Mouse (Mus musculus): ENCODE measurements around the gene Fam19a1.

Gene Fam19a1

DNA sequence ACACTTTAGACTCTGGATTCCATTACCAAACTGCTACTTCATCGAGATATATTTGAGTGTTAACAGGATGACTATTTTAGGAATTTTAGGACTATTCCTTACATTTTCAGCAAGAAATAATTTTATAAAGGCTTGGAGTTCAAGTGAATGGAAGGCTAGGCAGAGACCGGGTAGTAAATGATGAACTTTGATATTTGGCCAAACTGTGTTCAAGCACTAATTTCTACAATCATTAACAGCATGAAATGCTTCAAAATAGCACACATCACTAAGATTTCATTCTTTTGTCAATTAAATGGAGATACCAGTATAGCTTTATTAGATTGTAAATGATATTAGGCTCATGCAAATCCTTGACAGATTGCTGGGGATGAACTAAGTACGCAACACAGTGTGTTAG lies 329.0 kb downstream of the Fam19a1 start:
- DNase-seq: no peak

DNA sequence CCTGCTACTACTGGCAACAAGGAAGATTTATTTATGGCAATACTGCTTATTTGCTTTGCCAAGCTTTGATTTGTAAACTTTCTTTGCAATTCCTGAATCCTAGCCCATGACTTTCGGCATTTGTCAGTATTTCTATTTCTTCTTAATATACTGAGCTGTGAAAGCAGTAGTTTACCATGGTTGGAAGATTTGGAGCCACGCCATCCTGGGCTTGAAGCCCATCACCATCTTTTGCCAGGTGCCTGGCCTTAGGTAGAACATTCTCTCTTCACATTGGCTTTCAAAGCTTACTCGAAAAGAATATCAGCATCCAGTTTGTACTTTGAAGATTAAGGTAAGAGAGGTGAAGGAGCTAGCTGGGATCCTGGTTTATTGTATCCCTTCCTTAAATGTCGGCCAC lies 334.5 kb downstream of the Fam19a1 start:
- no peak for DNase-seq

DNA sequence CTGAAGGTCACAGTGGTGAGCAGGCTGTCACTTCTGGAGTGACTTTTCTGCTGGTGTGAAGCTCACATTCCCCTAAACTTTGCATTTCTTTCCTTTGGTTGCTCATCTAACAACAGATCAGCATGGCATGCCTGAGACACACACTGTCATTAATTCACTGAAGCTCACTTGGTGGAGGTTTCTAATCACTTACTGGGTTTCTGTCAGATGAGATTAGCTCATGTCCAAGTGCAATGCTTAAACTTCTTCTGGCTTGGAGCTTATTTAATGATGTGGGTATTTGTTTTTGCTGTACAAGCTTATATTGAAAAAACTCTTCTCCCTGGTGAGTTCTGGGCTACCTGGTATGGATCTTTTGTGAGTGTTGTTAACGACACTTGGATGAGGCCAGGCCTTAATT lies 343.3 kb downstream of the Fam19a1 start:
- DNase-seq: no peak

DNA sequence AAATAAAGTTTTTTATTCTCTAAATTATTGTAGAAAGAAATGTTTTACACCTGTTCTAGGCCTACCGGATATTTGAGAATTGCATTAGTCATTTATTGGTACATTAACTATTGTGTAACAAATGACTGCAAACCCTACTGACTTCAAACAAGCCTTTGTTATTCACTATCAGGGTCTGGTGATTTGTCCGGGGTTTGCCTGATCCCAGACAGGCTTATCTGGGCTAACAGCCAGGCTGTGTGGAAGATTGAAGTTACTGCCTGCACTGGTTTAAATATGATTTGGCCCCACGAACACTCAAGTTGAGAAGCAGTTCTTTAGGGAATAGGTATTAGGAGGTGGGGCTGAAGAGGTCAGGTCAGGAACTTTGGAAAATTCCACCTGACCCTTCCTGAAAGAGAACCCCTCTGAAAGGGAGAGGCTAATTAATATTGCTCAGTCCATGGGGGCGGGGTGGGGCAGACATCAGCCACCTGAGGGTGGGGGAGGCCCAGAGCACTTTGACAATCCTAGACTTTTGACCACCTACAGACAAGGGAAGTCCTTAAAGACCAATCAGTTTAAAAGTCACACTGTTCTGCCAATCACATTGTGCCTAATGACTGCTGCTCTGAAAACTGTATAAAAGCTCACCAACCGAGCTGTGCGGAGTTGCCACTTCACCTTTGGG lies 344.8 kb downstream of the Fam19a1 start:
- no peak for DNase-seq

DNA sequence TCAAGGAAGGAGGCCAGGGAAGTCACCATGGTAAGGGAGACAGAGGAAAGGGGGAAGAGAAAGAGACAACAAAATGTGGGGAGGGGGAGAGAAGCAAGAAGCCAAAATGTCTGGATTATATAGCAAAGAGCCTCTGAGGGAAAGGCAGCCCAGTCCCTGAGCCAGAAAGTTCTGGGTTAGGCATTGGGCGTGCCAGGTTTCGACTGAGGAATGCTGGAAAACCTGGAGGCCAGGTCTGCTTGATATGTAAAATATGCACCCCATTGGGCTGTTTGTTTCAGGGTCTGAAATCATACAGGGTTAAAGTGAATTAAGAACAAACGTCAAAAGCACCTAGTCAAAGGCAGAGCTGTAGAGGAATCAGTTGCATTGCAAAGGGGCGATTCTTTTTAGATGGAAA lies 346.1 kb downstream of the Fam19a1 start:
- no peak for DNase-seq

DNA sequence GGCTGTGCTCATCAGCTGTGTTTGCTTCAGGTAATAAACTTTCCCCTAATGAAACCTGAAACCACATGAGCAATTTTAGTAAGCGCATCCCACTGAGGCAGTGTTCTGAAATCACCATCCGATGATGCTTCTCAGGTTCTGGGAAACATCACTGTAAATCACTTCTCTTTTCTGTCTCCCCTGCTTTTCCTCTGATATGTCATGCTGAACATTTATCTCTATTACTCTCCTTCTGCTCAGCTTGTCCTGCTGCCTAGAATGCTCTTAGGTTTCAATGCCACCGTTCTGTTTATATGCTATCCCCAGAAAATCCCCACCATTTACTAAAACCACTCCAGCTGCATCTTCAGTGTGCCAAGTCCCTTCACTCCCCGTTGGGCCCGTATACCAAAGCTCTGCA lies 386.5 kb downstream of the Fam19a1 start:
- DNase-seq: no peak

DNA sequence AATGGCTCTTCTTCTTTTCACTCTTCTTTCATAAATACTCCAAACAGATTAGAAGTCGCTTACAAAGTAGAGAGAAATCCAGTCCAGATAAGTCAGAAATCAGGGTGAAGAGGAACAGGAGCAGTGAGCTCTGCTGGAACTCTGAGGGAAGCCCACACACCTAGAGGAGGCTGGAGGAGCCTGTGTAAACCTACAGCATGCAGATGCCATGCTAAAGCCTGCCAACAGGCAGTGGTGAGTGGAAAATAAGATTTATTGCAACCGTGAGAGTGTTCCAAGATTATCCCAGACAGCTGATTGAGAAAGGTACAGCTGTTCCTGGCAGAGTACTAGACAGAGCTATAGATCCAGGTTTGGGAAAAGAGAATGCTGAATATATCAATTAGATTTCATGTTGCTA lies 428.6 kb downstream of the Fam19a1 start:
- no peak for DNase-seq

DNA sequence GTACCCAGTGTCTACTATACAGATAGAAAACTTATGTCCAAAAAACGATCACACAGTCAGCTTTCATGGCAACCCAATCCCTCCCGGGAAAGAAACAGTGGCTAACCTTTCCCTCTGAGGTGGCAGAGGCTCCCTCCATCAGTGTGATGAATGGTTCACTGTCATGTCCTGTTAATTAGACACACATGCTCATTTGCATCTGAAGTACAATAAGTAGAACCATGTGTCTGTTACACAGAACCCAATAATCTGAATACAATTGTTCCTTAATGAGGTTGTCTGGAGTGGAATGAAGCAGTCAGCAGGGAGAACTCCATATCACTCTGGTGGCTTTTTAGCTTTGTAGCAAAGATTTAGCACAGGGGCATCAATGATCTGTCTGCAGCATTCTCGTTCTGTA lies 431.9 kb downstream of the Fam19a1 start:
- DNase-seq: no peak

DNA sequence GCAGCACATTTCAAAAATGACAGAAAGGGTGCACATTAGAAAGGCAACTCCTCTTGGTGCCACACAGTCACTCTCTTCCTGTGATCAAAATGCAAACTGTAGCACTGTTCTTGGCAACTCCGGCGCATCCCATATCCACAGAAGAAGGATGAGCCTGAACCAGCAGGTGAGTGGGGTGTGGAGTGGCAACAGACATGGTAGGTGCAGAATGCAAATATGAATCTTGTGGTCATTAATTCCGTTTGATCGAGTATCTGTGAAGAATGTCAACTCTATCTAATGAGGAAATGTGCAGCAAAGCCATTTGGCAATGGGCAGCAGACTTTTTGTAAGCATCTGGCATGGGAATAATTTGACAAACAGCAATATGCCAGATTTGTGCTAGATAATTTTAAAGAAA lies 437.5 kb downstream of the Fam19a1 start:
- no peak for DNase-seq

DNA sequence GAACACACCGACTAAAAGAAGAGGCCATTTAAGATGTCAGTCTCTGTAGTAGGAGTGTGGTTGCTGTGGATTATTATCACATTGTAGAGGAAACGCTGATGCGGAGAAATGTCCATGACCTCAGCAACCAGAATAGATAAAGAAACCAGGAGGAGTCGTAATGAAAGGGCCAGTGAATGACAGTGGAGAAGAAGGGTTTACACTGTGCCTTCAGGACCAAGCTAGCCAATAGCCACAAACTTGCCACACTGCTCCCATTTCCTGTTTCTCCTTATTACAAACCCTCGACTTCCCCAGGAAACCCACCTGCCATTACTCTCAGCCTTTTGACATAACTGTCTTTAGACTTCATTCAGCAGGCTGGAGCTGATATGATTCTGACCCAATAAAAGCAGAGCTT lies 465.7 kb downstream of the Fam19a1 start:
- DNase-seq: no peak

DNA sequence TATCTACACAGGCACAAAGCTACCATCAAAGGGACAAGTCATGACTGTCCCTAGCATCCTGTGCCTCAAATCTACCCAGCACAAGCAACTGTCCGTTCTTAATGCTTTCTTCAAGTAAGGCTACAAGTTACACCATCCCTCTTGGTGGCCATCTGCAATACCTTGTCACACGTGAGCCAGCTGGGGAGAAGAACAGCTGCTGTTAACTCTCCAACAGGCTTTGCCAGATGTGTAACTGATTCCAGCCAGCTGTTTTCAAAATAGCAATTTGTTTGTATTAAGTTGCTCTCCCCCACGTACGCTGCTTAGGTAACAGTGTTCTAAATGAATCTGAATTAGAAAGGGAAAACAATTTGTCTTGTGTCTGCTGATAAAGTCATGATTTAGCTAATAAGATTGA lies 467.8 kb downstream of the Fam19a1 start:
- no peak for DNase-seq

DNA sequence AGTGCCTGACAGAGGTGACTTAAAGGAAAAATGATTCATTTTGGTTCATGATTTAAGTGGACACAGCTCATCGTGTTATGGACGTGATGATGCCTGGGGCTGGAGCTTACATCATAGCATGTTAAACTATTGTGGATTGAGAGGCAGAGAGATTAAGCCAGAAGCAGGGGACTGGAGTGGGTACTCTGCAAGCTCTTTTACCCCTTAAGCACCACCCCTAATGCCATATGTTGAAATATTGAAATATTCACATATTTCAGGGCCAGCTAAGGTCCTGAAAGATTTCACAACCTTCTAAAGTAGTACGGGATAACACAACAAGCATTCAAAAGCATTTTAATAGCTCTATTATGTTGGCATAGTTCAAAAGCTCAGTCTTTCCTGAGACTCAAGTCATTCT lies 468.2 kb downstream of the Fam19a1 start:
- no peak for DNase-seq

DNA sequence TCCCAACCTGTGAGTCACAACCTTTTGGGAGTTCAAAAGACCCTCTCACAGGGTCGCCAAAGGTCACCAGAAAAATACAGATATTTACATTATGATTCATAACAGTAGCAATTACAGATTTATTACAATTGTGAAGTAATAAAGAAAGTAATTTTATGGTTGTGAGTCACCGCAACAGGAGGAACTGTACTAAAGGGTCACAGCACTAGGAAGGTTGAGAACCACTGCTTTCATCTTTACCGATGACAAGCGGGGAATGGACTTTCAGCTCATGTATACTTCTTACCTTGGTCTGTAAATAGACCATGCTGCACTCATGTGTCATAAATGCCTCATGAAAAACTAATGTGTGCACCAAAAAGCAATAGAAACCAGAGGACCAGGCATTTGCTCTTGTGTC lies 474.5 kb downstream of the Fam19a1 start:
- no peak for DNase-seq

DNA sequence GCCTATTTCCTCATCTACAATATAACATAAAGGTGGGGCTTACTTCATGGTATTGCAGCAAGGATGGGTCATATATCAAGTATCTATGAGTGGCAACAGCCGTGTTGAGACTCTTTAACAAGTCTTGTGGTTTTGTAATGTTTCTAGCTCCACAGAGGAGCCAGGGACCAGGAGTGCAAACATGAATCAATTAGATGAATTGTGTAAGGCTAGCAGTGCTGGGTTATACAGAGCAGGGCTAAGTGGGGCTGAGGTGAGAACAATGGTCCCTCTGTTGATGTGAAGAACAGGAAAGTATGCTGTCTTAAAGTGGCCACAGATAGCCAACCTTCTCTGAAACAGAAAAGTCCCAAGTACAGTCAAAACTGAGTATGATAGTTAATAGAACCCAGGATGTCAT lies 480.1 kb downstream of the Fam19a1 start:
- no peak for DNase-seq

DNA sequence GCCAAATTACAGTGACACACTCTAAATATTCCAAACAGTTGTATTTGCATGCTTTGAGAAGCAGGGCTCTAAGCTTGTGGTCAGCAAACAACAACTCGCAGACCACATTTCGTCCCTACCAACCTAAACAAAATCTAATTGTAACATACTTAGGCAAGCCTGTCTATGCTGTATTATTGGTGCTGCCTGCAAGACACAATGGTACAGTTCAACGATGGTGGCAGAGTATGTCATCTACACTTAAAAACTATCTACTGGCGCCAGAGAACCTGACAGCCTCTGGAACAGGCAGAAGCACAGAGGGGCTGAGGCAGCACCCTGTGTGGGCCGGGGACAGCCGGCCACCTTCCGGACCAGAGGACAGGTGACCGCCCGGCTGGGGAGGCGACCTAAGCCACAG lies 482.2 kb downstream of the Fam19a1 start:
- no peak for DNase-seq

DNA sequence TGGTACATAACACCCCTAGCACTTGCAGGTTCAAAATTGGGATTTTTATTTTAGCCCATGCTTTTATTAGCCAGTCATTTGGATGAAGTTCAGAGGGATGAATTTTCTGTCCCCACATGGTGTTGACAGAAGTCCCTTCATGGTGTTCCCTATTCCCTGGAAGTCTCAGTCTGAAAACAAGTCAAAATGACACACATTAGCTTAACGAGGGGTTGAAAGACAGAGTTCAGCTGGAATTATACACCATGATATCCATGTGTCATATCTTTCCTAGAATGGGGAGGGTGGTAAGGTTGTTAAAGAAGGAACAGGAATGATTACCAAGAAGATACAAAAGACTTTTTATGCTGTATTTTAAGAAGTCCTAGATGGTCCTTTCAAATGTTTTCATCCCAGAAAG lies 511.2 kb downstream of the Fam19a1 start:
- no peak for DNase-seq

DNA sequence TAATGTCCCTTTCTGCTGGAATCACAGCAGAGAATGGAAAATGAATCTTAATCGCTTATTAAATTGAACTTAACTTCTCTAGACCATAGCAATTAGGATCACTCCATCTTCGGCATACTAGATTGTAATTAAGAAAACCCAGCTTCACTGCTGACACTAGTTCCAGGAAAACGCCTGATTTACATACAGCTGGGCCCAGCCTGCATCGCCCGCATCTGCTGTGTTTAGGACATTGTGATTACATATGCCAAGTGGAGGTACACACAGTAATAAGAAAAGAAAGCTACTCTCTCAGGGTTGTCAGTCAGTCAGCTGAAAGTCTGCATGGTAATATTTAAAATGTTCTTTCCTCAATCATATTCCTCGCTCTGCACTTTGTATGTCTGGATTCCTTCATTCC lies 518.6 kb downstream of the Fam19a1 start:
- no peak for DNase-seq

DNA sequence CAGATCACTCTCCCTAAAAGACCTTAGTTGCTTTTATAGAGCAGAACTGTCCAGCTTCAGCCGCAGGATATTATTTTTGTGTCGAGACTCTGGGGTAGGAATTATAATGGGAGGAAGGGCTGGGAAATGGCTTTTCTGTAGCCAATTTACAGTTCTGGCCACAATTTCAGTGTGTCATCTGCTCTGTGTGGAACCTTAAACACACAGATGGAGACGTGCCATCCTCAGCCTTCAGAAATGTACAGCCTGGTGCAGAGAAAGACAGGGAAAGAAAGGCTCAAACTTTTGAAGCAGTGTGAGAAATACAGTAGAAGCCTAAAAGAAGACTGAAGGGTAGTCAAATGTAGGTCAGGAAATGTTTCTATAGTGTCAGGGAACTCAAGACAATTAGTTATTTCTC lies 519.3 kb downstream of the Fam19a1 start:
- no peak for DNase-seq

DNA sequence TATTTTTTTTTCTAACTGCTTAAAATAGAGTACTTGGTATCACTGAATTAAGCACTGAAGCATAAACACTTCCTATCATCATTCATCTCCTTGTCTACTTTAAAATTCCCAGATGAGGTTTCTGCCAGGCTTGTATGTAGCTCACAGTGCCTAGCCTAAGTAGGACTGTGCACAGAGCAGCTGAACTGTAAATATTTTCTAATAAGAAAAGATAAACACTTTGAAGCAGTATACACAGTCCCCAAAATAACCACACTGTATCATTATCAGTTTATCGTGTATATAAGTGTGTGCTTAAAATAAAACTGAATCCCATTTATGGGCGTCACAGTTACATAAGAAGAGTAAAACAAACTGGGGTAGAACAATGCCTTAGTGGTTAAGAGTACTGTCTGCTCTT lies 522.7 kb downstream of the Fam19a1 start:
- no peak for DNase-seq

DNA sequence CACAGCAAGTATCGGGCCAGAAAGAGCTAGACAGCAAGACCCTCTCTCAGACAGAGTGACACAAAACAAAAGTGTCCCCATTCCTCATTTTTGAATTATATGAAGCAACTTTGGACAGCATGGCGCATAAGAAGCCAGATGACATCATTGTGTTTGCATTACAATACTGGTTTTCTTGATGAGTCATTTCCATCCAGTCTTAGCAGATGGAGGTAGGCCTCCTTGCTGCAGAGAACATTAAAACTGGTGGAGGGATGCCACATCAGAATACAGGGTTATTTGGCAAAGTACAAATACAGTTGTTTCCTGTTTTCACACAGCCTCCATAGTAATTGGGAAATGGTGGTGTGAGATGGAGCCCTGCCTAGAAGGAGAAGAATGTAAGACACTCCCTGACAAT lies 535.8 kb downstream of the Fam19a1 start:
- no peak for DNase-seq

DNA sequence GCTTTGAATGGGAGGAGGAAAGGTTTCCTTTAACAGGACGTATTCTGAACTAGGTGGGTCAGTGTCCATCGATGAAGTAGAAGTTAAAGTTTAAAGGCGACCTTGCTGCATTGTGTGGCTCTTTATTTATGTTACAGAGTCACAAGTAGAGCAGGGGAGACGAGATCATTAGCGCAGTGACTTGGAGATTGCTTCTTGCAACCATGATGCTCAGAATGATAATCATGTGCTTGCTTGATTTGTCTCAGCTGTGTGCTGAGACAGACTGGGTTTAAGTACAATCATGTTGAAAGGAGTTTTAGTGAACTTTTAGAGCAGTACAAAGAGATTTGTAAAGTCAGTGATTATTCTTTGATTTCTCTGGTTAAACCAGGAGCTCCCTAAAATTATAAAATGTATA lies 536.3 kb downstream of the Fam19a1 start:
- no peak for DNase-seq

DNA sequence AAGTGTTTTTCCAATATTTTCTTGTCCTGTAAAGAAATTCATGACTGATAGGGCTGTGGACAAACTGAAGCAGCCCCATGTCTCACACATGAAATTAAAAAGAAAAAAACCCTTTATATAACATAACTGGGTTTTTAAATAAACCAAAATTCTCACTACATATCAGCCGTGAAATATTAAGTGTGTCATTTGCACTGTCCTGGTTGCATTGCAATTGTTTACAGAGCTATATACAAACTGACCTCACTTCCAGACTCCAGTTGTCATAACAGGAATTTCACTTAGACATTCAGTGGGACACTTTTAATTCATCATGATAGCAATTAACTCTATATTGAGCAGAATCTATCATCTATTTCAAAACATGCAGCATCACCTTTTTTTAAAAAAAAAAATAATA lies 553.4 kb downstream of the Fam19a1 start:
- DNase-seq: no peak

DNA sequence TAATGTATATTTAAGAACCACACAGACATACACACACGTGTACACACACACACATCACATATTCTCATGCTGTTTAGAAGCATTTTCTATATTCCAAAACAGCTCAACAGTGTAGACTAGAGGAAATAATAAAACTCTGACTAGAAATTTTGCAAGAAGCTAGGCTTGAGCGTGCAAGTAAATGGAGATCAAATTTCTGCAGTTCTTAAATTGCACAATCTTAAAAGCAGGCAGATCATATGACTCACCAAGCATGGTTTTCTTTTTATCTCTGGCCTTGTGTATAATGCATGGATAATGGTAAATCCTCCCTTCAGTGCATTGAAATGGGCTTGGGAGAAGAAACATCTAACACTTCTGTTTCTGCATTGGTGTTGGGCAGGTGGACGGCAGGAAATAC lies 564.9 kb downstream of the Fam19a1 start:
- DNase-seq: no peak

All from thymus, postnatal 14 days (tissue).